Mouse (Mus musculus) megakaryocyte, embryonic 14.5 days (primary cell): ENCODE data around the gene Mcur1. TPM values are rescaled to one million over a fixed set of nuclear protein-coding genes. Genes with fewer than 3 reads are reported as not detected.

ENCODE experiments used
- H3K27me3 ChIP-seq: replicated peaks from 2 replicates; pipeline ENCODE3; 2012; ENCODE audit warnings: inconsistent platforms
- H3K36me3 ChIP-seq: replicated peaks from 2 replicates; pipeline ENCODE3; 2012; ENCODE audit warnings: low read length, inconsistent platforms, mixed read lengths
- H3K4me1 ChIP-seq: 2 replicates; pipeline ENCODE4 v1.6.1; 2012; ENCODE audit warnings: inconsistent platforms
- H3K4me3 ChIP-seq: replicated peaks from 2 replicates; pipeline ENCODE3; 2012; ENCODE audit warnings: moderate library complexity, mild to moderate bottlenecking, inconsistent platforms
- H3K9me3 ChIP-seq: 2 replicates; pipeline ENCODE4 v1.6.1; 2012; ENCODE audit warnings: inconsistent platforms
- FLI1 ChIP-seq: IDR thresholded peaks from 2 replicates; pipeline ENCODE4 v1.6.1; 2012; ENCODE audit warnings: low read length, inconsistent platforms, mixed read lengths
- GATA1 ChIP-seq: IDR thresholded peaks from 3 replicates; pipeline ENCODE4 v1.6.1; 2012; ENCODE audit warnings: mixed read lengths, low read length, inconsistent platforms, borderline replicate concordance
- polyA plus RNA-seq: library from polyadenylated mRNA; stranded (reverse); fragments of >175 nt; gene quantifications from 2 replicates; pipeline ENCODE4 v1.2.3, GENCODE M21; 2012; ENCODE audit warnings: low replicate concordance; ENCODE audit not compliant: insufficient read depth

The Mcur1 gene
- polyA plus RNA-seq, 1 experiment, result 7.8 TPM

DNA sequence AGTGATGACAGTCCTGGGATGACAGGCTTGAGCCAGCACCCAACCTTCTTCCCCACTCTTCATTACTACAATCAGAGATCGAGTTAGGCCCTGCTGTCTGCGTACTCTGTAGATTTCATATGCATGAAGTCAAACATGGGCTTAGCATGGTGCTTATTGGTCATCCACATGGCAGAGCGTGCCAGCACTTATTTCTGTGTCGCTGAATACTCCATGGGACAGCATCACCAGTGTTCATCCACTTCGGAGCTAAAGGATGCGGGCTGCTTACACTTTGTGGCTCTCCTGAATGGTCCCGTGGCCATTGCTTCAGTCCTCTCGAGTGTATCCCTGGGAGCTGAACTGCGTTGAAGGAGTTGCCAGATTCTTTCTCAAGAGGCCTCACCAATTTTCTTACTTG is 4.7 kb downstream of the Mcur1 start:
- H3K36me3 ChIP-seq, result peaks cover 65% of the 10 kb centered on the region
- H3K4me3 ChIP-seq, result no peak overlapping the region
- TF ChIP-seq GATA1 (no peak), FLI1 (no peak)
- no peaks in the 10 kb centered on the region for H3K27me3 ChIP-seq
- H3K9me3 ChIP-seq, result 0 out of 2 replicates have a peak, but pooled peaks cover 2% of the 10 kb centered on the region
- peaks cover 65% of the 10 kb centered on the region for H3K4me1 ChIP-seq

DNA sequence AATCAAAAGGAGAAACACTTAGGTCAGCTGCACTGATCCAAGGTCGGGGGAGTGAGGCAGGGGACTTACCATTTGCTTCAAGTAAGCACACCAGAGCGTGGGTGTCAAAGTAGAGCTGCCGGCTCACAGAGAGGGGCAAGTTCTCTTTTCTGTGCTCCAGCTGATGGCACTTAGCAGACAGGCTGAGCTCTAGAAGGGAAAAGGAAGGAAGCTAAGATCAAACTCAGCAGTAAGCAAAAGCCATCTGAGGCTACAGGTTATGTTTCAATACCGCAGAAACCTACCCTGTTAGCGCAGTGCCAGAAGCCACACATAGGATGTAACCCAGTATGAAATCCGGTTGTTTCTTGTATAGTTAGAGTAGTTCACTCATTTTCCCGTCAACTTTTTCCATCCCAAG is 5.2 kb downstream of the Mcur1 start:
- peaks cover 70% of the 10 kb centered on the region for H3K36me3 ChIP-seq
- no peak for TF ChIP-seq FLI1
- TF ChIP-seq GATA1, result no peak
- H3K27me3 ChIP-seq, result no peaks in the 10 kb centered on the region
- H3K4me3 ChIP-seq, result peak overlapping the region; percentile 6
- H3K9me3 ChIP-seq, result 0 out of 2 replicates have a peak, but pooled peaks cover 2% of the 10 kb centered on the region
- H3K4me1 ChIP-seq, result peaks cover 70% of the 10 kb centered on the region

DNA sequence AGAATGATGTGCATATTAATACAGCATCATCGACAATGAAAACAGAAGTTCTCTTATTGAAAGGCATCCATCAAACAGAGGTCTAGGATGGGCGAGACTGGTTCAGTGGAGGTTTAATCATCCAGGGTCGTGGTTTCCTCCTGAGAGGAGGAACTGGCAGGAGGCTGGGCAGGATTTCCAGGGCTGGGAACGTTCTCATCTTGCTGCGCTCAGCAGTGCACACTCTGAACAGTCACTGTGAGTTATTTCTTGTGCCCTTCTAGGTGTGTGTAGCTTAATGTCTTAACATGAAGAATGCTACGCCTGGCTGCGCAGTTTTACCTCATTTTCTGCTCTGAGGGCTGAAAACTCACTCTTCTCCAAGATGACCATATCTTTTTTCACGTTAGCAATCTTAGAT is 9.3 kb downstream of the Mcur1 start:
- Histone ChIP-seq H3K27me3 (no peaks in the 10 kb centered on the region), H3K4me1 (peaks cover 62% of the 10 kb centered on the region), H3K36me3 (peaks cover 99% of the 10 kb centered on the region), H3K4me3 (no peak overlapping the region), H3K9me3 (0 out of 2 replicates have a peak, but pooled peaks cover 2% of the 10 kb centered on the region)
- TF ChIP-seq GATA1 (no peak), FLI1 (no peak)

DNA sequence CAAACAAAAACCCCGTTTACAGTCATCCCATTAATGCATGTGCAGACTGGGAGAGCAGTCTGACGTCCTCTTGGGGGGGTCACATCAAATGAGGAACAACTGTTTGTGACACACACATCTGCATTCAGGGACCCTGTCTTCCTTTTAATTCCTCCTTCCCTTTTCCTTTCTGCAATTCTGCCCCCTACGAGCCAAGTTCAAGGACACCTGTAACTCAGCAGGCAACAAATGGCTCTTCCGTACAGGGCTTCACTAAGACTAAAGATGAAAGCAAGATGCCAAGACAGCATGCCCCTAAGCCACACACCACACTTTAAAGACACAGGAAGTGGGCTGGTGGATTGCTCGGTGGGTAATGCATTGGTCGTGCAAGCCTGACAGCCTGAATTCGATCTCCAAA is 10.1 kb downstream of the Mcur1 start:
- peaks cover 54% of the 10 kb centered on the region for H3K4me1 ChIP-seq
- H3K36me3 ChIP-seq, result peaks cover 99% of the 10 kb centered on the region
- H3K27me3 ChIP-seq, result no peaks in the 10 kb centered on the region

GRCm38 (mm10) chr13:43549078-43549698 is 10.8 kb downstream of the Mcur1 start:
- Histone ChIP-seq H3K27me3 (no peaks in the 10 kb centered on the region), H3K9me3 (0 out of 2 replicates have a peak, but pooled peaks cover 2% of the 10 kb centered on the region), H3K36me3 (peaks cover 99% of the 10 kb centered on the region), H3K4me1 (peaks cover 47% of the 10 kb centered on the region), H3K4me3 (peak overlapping the region; percentile 76)
- no peak for TF ChIP-seq GATA1

More for the DNA sequence above, 10.1 kb downstream of the Mcur1 start:
- Histone ChIP-seq H3K9me3 (0 out of 2 replicates have a peak, but pooled peaks cover 2% of the 10 kb centered on the region), H3K4me3 (no peak overlapping the region)
- TF ChIP-seq FLI1 (no peak), GATA1 (no peak)

DNA sequence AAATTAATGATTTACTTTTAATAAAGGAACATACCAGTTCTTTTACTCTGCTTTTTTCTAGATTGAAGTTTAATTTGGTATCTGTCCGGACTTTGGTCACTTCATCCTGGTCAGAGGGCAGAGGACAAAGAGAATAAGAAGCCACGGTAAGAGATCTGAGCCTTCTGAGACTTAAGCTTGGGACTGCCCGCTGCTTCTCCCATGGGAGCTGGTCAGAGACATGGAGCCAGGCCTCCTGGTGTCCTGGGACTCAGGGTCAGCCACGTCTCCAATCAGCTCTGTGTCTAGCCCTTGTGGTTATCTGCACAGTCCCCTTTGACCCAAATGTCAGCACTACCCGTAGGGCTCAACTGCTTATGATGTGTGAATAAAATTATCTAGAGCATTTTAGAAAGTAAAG is 11.4 kb downstream of the Mcur1 start:
- peaks cover 100% of the 10 kb centered on the region for H3K36me3 ChIP-seq
- no peak overlapping the region for H3K4me3 ChIP-seq
- H3K4me1 ChIP-seq, result peaks cover 43% of the 10 kb centered on the region
- 0 out of 2 replicates have a peak, but pooled peaks cover 2% of the 10 kb centered on the region for H3K9me3 ChIP-seq
- TF ChIP-seq FLI1 (no peak), GATA1 (no peak)
- no peaks in the 10 kb centered on the region for H3K27me3 ChIP-seq

DNA sequence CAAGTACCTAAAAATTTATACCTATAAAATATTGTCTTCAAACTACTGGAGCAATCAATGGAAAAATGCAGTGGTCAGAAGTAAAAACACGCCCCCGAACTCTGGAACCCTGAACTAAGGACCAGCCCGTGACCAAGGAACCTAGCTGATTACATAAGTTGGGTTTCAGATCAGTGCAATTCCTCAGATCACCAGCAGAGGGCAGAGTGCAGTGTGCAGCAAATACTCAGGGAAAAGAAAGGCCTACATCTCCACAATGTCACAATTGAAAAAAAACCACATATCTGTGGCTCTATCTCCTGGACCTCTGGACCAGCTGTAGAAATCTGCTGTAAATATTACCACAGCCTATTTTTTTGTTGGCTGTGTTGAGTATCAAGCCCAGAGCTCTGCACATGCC is 13.1 kb downstream of the Mcur1 start:
- TF ChIP-seq FLI1 (no peak), GATA1 (no peak)
- Histone ChIP-seq H3K4me3 (no peak overlapping the region), H3K27me3 (no peaks in the 10 kb centered on the region), H3K4me1 (peaks cover 43% of the 10 kb centered on the region), H3K9me3 (0 out of 2 replicates have a peak, but pooled peaks cover 2% of the 10 kb centered on the region), H3K36me3 (peaks cover 83% of the 10 kb centered on the region)

DNA sequence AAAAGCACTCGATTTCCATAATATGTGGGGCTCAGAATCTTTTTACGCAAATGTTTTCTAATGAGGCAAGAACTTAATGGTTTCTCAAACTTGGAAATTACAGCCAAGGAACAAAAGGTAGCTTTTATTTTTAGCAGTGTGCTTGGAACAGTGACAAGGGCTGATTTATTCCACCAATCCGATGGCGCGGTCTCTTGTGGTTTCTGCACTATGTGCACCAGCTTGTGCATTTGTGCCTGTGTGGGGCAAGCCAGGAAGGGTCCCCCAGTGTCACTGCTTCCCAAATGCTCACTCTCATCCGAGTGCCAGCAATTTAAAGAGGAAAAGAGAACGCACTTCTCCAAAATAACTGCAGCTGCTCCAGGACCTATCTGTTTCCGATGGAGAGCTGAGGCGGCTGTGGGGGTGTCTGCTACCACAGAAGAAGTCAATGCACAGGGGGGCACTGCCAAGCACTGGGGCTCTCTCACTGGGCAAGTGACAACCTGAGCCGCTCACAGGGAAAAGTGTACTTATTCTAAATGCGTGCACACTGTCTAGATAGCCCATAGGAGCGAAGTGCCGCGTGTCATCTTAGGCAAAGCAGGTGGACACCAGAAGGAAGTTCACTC is 19.7 kb downstream of the Mcur1 start:
- peaks cover 66% of the 10 kb centered on the region for H3K36me3 ChIP-seq
- H3K4me3 ChIP-seq, result peak overlapping the region; percentile 75
- TF ChIP-seq GATA1 (no peak), FLI1 (no peak)
- no peaks in the 10 kb centered on the region for H3K27me3 ChIP-seq
- H3K4me1 ChIP-seq, result peaks cover 46% of the 10 kb centered on the region
- H3K9me3 ChIP-seq, result peaks cover 6% of the 10 kb centered on the region

- Histone ChIP-seq H3K27me3 (no peaks in the 10 kb centered on the region), H3K4me1 (peaks cover 53% of the 10 kb centered on the region), H3K36me3 (peaks cover 63% of the 10 kb centered on the region), H3K4me3 (no peak overlapping the region), H3K9me3 (peaks cover 7% of the 10 kb centered on the region)
- no peak for TF ChIP-seq GATA1
- no peak for TF ChIP-seq FLI1
These were observed 20.6 kb downstream of the Mcur1 start for GRCm38 (mm10) chr13:43539409-43539808.

DNA sequence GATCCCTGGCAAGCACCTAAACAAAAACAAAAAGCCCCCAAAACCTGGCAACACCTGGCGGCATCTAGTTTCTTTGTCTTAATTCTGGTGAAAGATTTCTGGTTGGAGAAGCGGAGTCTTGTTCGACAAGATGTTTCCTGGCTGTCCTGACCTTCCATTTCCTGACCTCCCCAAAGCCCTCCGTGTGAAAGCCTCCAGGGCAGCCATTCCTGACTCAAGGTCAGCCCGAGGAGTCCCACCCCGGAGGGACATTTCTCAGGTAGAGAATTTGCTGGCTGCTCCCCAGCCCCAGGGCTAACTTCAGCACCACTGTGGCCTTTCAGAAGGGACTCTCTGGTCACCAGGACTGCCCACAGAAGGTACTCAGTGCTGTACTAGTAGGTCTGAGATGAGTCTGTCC is 22.1 kb downstream of the Mcur1 start:
- peaks cover 69% of the 10 kb centered on the region for H3K4me1 ChIP-seq

GRCm38 (mm10) chr13:43534015-43534414 is 26.0 kb downstream of the Mcur1 start:
- Histone ChIP-seq H3K4me3 (no peak overlapping the region), H3K36me3 (peaks cover 34% of the 10 kb centered on the region), H3K4me1 (peaks cover 85% of the 10 kb centered on the region), H3K27me3 (no peaks in the 10 kb centered on the region), H3K9me3 (peaks cover 7% of the 10 kb centered on the region)
- TF ChIP-seq FLI1, result no peak
- no peak for TF ChIP-seq GATA1

More for the DNA sequence above, 22.1 kb downstream of the Mcur1 start:
- TF ChIP-seq GATA1 (no peak), FLI1 (no peak)
- Histone ChIP-seq H3K36me3 (peaks cover 54% of the 10 kb centered on the region), H3K27me3 (no peaks in the 10 kb centered on the region), H3K9me3 (peaks cover 7% of the 10 kb centered on the region), H3K4me3 (no peak overlapping the region)
